Mouse (Mus musculus) MEL (cell line): ENCODE measurements around the gene Rgs6. TPM values are rescaled to one million over a fixed set of nuclear protein-coding genes. Genes with fewer than 3 reads are reported as not detected.

Experiments used
- DNase-seq: peaks from one replicate; pipeline ENCODE4 v3.0.0; 2011; ENCODE audit warnings: low read depth, low spot score
- H3K27ac ChIP-seq: 2 replicates; pipeline ENCODE4 v1.5.1; 2012; ENCODE audit warnings: low read depth, mild to moderate bottlenecking, control low read depth, low read length, moderate library complexity; ENCODE audit not compliant: control insufficient read depth
- H3K27me3 ChIP-seq, 2 experiments: fragments of 150-350 bp in 1 of 2; sonication (generic) in 1 of 2; 2 replicates each; pipeline ENCODE4 v1.6.1; 2012; ENCODE audit warnings: low read length in 2 of 2, mild to moderate bottlenecking in 2 of 2, improper control_type of control experiment in 1 of 2, moderate library complexity in 1 of 2; ENCODE audit not compliant: insufficient read depth in 2 of 2, control insufficient read depth in 1 of 2
- H3K36me3 ChIP-seq, 2 experiments: 2 replicates each; pipeline ENCODE4 v1.6.1; 2012 to 2014; ENCODE audit warnings: low read length in 2 of 2, improper control_type of control experiment in 1 of 2, inconsistent platforms in 1 of 2, mild to moderate bottlenecking in 1 of 2; ENCODE audit not compliant: insufficient read depth in 2 of 2, control insufficient read depth in 1 of 2
- H3K4me1 ChIP-seq, 2 experiments: fragments of 150-350 bp in 1 of 2; sonication (generic) in 1 of 2; 2 replicates each; pipeline ENCODE4 v1.6.1; 2012; ENCODE audit warnings: low read length in 2 of 2, improper control_type of control experiment in 1 of 2, mild to moderate bottlenecking in 1 of 2; ENCODE audit not compliant: insufficient read depth in 2 of 2, control insufficient read depth in 1 of 2
- H3K4me3 ChIP-seq, 2 experiments: fragments of 150-350 bp in 1 of 2; sonication (generic) in 1 of 2; 2 replicates each; pipeline ENCODE4 v1.5.1; 2012; ENCODE audit warnings: low read depth in 2 of 2, low read length in 2 of 2, mild to moderate bottlenecking in 2 of 2, moderate library complexity in 2 of 2, control low read depth in 1 of 2, improper control_type of control experiment in 1 of 2; ENCODE audit not compliant: control insufficient read depth in 1 of 2, insufficient read depth in 1 of 2
- H3K79me2 ChIP-seq: 2 replicates; pipeline ENCODE4 v1.6.1; 2012; ENCODE audit warnings: mild to moderate bottlenecking, low read length, moderate library complexity; ENCODE audit not compliant: control insufficient read depth, poor library complexity, insufficient read depth
- H3K9ac ChIP-seq: 2 replicates; pipeline ENCODE4 v1.6.1; 2012; ENCODE audit warnings: low read depth, mild to moderate bottlenecking, control low read depth, low read length, moderate library complexity; ENCODE audit not compliant: control insufficient read depth, poor library complexity, severe bottlenecking
- H3K9me3 ChIP-seq: fragments of 150-350 bp; sonication (generic); replicated peaks from 2 replicates; pipeline ENCODE4 v1.6.1; 2012; ENCODE audit warnings: mild to moderate bottlenecking, low read length, improper control_type of control experiment, moderate library complexity; ENCODE audit not compliant: insufficient read depth
- CTCF ChIP-seq, 3 experiments: IDR thresholded peaks in 2 of 3; conservative IDR thresholded peaks in 1 of 3; 2 replicates each; pipeline ENCODE4 v1.5.1; 2011 to 2012; ENCODE audit warnings: low read length in 3 of 3, low read depth in 2 of 3, mild to moderate bottlenecking in 2 of 3, improper control_type of control experiment in 1 of 3, inconsistent platforms in 1 of 3, mixed read lengths in 1 of 3, moderate library complexity in 1 of 3; ENCODE audit not compliant: control insufficient read depth in 1 of 3, insufficient read depth in 1 of 3, poor library complexity in 1 of 3, severe bottlenecking in 1 of 3
- E2F4 ChIP-seq: IDR thresholded peaks from 2 replicates; pipeline ENCODE4 v1.6.1; 2011; ENCODE audit warnings: low read depth, low read length, improper control_type of control experiment, borderline replicate concordance
- ETS1 ChIP-seq: IDR thresholded peaks from 2 replicates; pipeline ENCODE4 v1.6.1; 2012; ENCODE audit warnings: low read depth, mild to moderate bottlenecking, inconsistent platforms, low read length, improper control_type of control experiment, moderate library complexity
- GABPA ChIP-seq: IDR thresholded peaks from 2 replicates; pipeline ENCODE4 v1.6.1; 2012; ENCODE audit warnings: low read depth, mild to moderate bottlenecking, inconsistent platforms, low read length, improper control_type of control experiment, moderate library complexity
- GATA1 ChIP-seq: IDR thresholded peaks from 2 replicates; pipeline ENCODE4 v1.6.1; 2011; ENCODE audit warnings: low read depth, low read length, improper control_type of control experiment
- HCFC1 ChIP-seq: IDR thresholded peaks from 2 replicates; pipeline ENCODE4 v1.6.1; 2012; ENCODE audit warnings: low read depth, mild to moderate bottlenecking, inconsistent platforms, low read length, improper control_type of control experiment, moderate library complexity
- MAFK ChIP-seq: IDR thresholded peaks from 2 replicates; pipeline ENCODE4 v1.6.1; 2011; ENCODE audit warnings: low read depth, mild to moderate bottlenecking, low read length, improper control_type of control experiment, borderline replicate concordance
- MAZ ChIP-seq: IDR thresholded peaks from 2 replicates; pipeline ENCODE4 v1.6.1; 2012; ENCODE audit warnings: low read depth, mild to moderate bottlenecking, inconsistent platforms, low read length, improper control_type of control experiment
- MEF2A ChIP-seq: IDR thresholded peaks from 2 replicates; pipeline ENCODE4 v1.6.1; 2014; ENCODE audit warnings: low read depth, mild to moderate bottlenecking, inconsistent platforms, low read length, improper control_type of control experiment; ENCODE audit not compliant: poor library complexity, insufficient replicate concordance, severe bottlenecking; ENCODE audit errors: extremely low read depth
- MXI1 ChIP-seq: IDR thresholded peaks from 2 replicates; pipeline ENCODE4 v1.6.1; 2011; ENCODE audit warnings: mild to moderate bottlenecking, low read depth, low read length, improper control_type of control experiment
- MYB ChIP-seq: IDR thresholded peaks from 2 replicates; pipeline ENCODE4 v1.6.1; 2011; ENCODE audit warnings: mild to moderate bottlenecking, low read depth, low read length, improper control_type of control experiment
- MYC ChIP-seq: IDR thresholded peaks from 2 replicates; pipeline ENCODE4 v1.6.1; 2011; ENCODE audit warnings: low read depth, mild to moderate bottlenecking, low read length, improper control_type of control experiment, moderate library complexity
- NELFE ChIP-seq: IDR thresholded peaks from 2 replicates; pipeline ENCODE4 v1.6.1; 2011; ENCODE audit warnings: low read depth, low read length, improper control_type of control experiment
- NRF1 ChIP-seq: IDR thresholded peaks from 2 replicates; pipeline ENCODE4 v1.6.1; 2014; ENCODE audit warnings: low read depth, mild to moderate bottlenecking, inconsistent platforms, low read length, improper control_type of control experiment, moderate library complexity; ENCODE audit not compliant: poor library complexity, insufficient read depth, severe bottlenecking
- POLR2A ChIP-seq, 2 experiments: IDR thresholded peaks; 2 replicates each; pipeline ENCODE4 v1.6.1; 2011 to 2012; ENCODE audit warnings: low read length in 2 of 2, mild to moderate bottlenecking in 2 of 2, control low read depth in 1 of 2, improper control_type of control experiment in 1 of 2, low read depth in 1 of 2, moderate library complexity in 1 of 2; ENCODE audit not compliant: control insufficient read depth in 1 of 2, insufficient read depth in 1 of 2, poor library complexity in 1 of 2
- POLR2AphosphoS2 ChIP-seq: IDR thresholded peaks from 2 replicates; pipeline ENCODE4 v1.6.1; 2011; ENCODE audit warnings: low read length, improper control_type of control experiment
- RAD21 ChIP-seq: IDR thresholded peaks from 2 replicates; pipeline ENCODE4 v1.6.1; 2011; ENCODE audit warnings: mild to moderate bottlenecking, low read depth, low read length, improper control_type of control experiment
- SIN3A ChIP-seq: IDR thresholded peaks from 2 replicates; pipeline ENCODE4 v1.6.1; 2012; ENCODE audit warnings: low read length, improper control_type of control experiment, inconsistent platforms
- TAL1 ChIP-seq: IDR thresholded peaks from 2 replicates; pipeline ENCODE4 v1.6.1; 2012; ENCODE audit warnings: mild to moderate bottlenecking, inconsistent platforms, low read length, moderate library complexity, mixed read lengths
- TBP ChIP-seq: IDR thresholded peaks from 2 replicates; pipeline ENCODE4 v1.8.0; 2011; ENCODE audit warnings: low read depth, low read length, improper control_type of control experiment
- USF1 ChIP-seq: IDR thresholded peaks from 2 replicates; pipeline ENCODE4 v1.6.1; 2014; ENCODE audit warnings: low read depth, mild to moderate bottlenecking, inconsistent platforms, low read length, improper control_type of control experiment, moderate library complexity
- USF2 ChIP-seq, 2 experiments: IDR thresholded peaks; 2 replicates each; pipeline ENCODE4 v1.6.1; 2011 to 2012; ENCODE audit warnings: improper control_type of control experiment in 2 of 2, low read length in 2 of 2, borderline replicate concordance in 1 of 2, inconsistent platforms in 1 of 2, low read depth in 1 of 2, mild to moderate bottlenecking in 1 of 2; ENCODE audit not compliant: insufficient read depth in 1 of 2
- ZNF384 ChIP-seq: IDR thresholded peaks from 2 replicates; pipeline ENCODE4 v1.6.1; 2012; ENCODE audit warnings: low read depth, mild to moderate bottlenecking, inconsistent platforms, low read length, improper control_type of control experiment
- polyA plus RNA-seq, 2 experiments: library from polyadenylated mRNA; stranded (reverse) in 1 of 2; unstranded in 1 of 2; fragments of >175 nt in 1 of 2; fragments of >200 nt in 1 of 2; gene quantifications; 2 replicates each; pipeline versions ENCODE4 v1.2.1 to v1.2.4; 2012; ENCODE audit warnings: low replicate concordance in 2 of 2, low read depth in 1 of 2; ENCODE audit not compliant: insufficient read length in 2 of 2, insufficient read depth in 1 of 2, missing spikeins in 1 of 2
- total RNA-seq: library from RNA; depleted of rRNA; stranded (reverse); fragments of 300-350 nt; gene quantifications from 2 replicates; pipeline ENCODE4 v1.2.3, GENCODE M21; 2012

Rgs6 gene
- total and polyA plus RNA-seq, 3 experiments = not detected

GRCm38 (mm10) chr12:83044621-83044990 lies 456.5 kb downstream of the Rgs6 start:
- Histone ChIP-seq H3K36me3 (no peaks in the 10 kb centered on the region), H3K9ac (no peak overlapping the region), H3K4me1 (no peaks in the 10 kb centered on the region), H3K9me3 (no peaks in the 10 kb centered on the region), H3K27ac (no peak overlapping the region), H3K79me2 (no peaks in the 10 kb centered on the region), H3K27me3 (peaks cover 0 to 9% of the 10 kb centered on the region in 2 experiments; a peak in 2 of 4 replicates), H3K4me3 (no peak overlapping the region)
- no peak for TF ChIP-seq E2F4
- TF ChIP-seq USF2 (IDR thresholded peaks at IDR 0.05; ENCODE audit: borderline replicate concordance in 1 of 2, insufficient read depth in 1 of 2, low read depth in 1 of 2, low read length in 2 of 2) = no peak
- no peak for TF ChIP-seq NRF1
- TF ChIP-seq MAZ = no peak
- no peak for TF ChIP-seq MYC
- no peak for TF ChIP-seq MAFK
- no peak for TF ChIP-seq NELFE
- TF ChIP-seq RAD21 = no peak
- no peak for TF ChIP-seq SIN3A
- TF ChIP-seq ETS1 = no peak
- TF ChIP-seq CTCF (IDR thresholded peaks at IDR 0.05 in 2 of 3, conservative IDR thresholded peaks at IDR 0.05 in 1 of 3; ENCODE audit: control insufficient read depth in 1 of 3, insufficient read depth in 1 of 3, low read depth in 2 of 3, low read length in 3 of 3, poor library complexity in 1 of 3, severe bottlenecking in 1 of 3) = no peak
- no peak for TF ChIP-seq GABPA
- TF ChIP-seq MXI1 = no peak
- TF ChIP-seq ZNF384 = no peak
- no peak for TF ChIP-seq TAL1
- no peak for TF ChIP-seq POLR2AphosphoS2
- DNase-seq = no peak

GRCm38 (mm10) chr12:83045001-83045531 lies 457.0 kb downstream of the Rgs6 start:
- no peaks in the 10 kb centered on the region for H3K79me2 ChIP-seq
- no peak for TF ChIP-seq GATA1
- no peak for TF ChIP-seq RAD21
- TF ChIP-seq POLR2AphosphoS2 = no peak
- no peak for TF ChIP-seq MYB
- no peak for TF ChIP-seq NRF1
- TF ChIP-seq MYC = no peak
- no peak for TF ChIP-seq TBP
- TF ChIP-seq HCFC1 = no peak
- no peak for TF ChIP-seq MAZ
- no peak for TF ChIP-seq MEF2A
- TF ChIP-seq SIN3A = no peak
- TF ChIP-seq CTCF (IDR thresholded peaks at IDR 0.05 in 2 of 3, conservative IDR thresholded peaks at IDR 0.05 in 1 of 3; ENCODE audit: control insufficient read depth in 1 of 3, insufficient read depth in 1 of 3, low read depth in 2 of 3, low read length in 3 of 3, poor library complexity in 1 of 3, severe bottlenecking in 1 of 3) = no peak
- TF ChIP-seq POLR2A (IDR thresholded peaks at IDR 0.05; ENCODE audit: control insufficient read depth in 1 of 2, insufficient read depth in 1 of 2, low read depth in 1 of 2, low read length in 2 of 2, poor library complexity in 1 of 2) = no peak
- no peak for TF ChIP-seq USF1
- TF ChIP-seq MAFK = no peak
- no peak for TF ChIP-seq MXI1
- TF ChIP-seq, all 39 proteins: peak for 0
- H3K36me3 ChIP-seq = no peaks in the 10 kb centered on the region
- H3K4me3 ChIP-seq = no peak overlapping the region
- DNase-seq = no peak
- H3K9me3 ChIP-seq = no peaks in the 10 kb centered on the region
- H3K27ac ChIP-seq = no peak overlapping the region
- no peak overlapping the region for H3K9ac ChIP-seq
- H3K27me3 ChIP-seq = peaks cover 0 to 9% of the 10 kb centered on the region in 2 experiments; a peak in 2 of 4 replicates
- H3K4me1 ChIP-seq = no peaks in the 10 kb centered on the region
